Mouse (Mus musculus) forebrain, embryonic 14.5 days (tissue): ENCODE data around the gene Fam131c. TPM values are rescaled to one million over a fixed set of nuclear protein-coding genes. Genes with fewer than 3 reads are reported as not detected.

ENCODE experiments used
- ATAC-seq: fragments of 200-750 bp; cut with Nextera tagmentation; 2 replicates; pipeline ENCODE4 v1.8.0; 2017; ENCODE audit warnings: mild to moderate bottlenecking, moderate library complexity
- DNase-seq: peaks from one replicate; pipeline ENCODE4 v3.0.0-alpha.2; 2015; ENCODE audit warnings: low spot score
- H3K27ac ChIP-seq: fragments of 300-500 bp; sonication (generic); 2 replicates; pipeline ENCODE4 v1.5.1; 2014; ENCODE audit warnings: low read depth, mild to moderate bottlenecking, control low read depth, low read length, moderate library complexity
- H3K27me3 ChIP-seq: fragments of 300-500 bp; sonication (generic); replicated peaks from 2 replicates; pipeline ENCODE4 v1.6.1; 2014; ENCODE audit warnings: low read length, control low read depth, mixed read lengths; ENCODE audit not compliant: control insufficient read depth, insufficient read depth
- H3K36me3 ChIP-seq: fragments of 300-500 bp; sonication (generic); 2 replicates; pipeline ENCODE4 v1.6.1; 2014; ENCODE audit warnings: low read length, control low read depth; ENCODE audit not compliant: control insufficient read depth, insufficient read depth
- H3K4me1 ChIP-seq: fragments of 300-500 bp; sonication (generic); 2 replicates; pipeline ENCODE4 v1.6.1; 2014; ENCODE audit warnings: antibody characterized with exemption, low read length, control low read depth; ENCODE audit not compliant: control insufficient read depth, insufficient read depth
- H3K4me2 ChIP-seq: fragments of 300-500 bp; sonication (generic); 2 replicates; pipeline ENCODE4 v1.6.1; 2014; ENCODE audit warnings: mild to moderate bottlenecking, control low read depth, low read length
- H3K4me3 ChIP-seq: fragments of 300-500 bp; sonication (generic); 2 replicates; pipeline ENCODE4 v1.5.1; 2014; ENCODE audit warnings: low read depth, low read length, control low read depth
- H3K9ac ChIP-seq: fragments of 300-500 bp; sonication (generic); 2 replicates; pipeline ENCODE4 v1.6.1; 2014; ENCODE audit warnings: mild to moderate bottlenecking, low read length, control low read depth, moderate library complexity
- H3K9me3 ChIP-seq: fragments of 300-500 bp; sonication (generic); replicated peaks from 2 replicates; pipeline ENCODE4 v1.6.1; 2016; ENCODE audit warnings: low read length, control low read depth, mixed read lengths; ENCODE audit not compliant: control insufficient read depth
- WGBS: fragments of 180-500 bp; shearing (Covaris S2); extraction: QIAGEN DNeasy Blood & Tissue Kit; methylation state at CpG from one replicate; pipeline ENCODE4 v1.1.7; 2014; 5-methylcytosine and 5-hydroxymethylcytosine counted together
- polyA plus RNA-seq: library from polyadenylated mRNA; unstranded; fragments of >200 nt; fragmentation: Nextera tagmentation; extraction: Ambion mirVana; gene quantifications from 2 replicates; pipeline ENCODE4 v1.2.1, GENCODE M21; 2014

Gene Fam131c
- polyA plus RNA-seq, 1 experiment from 2014 or later, result 10.2 TPM

GRCm38 (mm10) chr4:141389366-141390150, 21.5 kb downstream of the Fam131c start:
- Histone ChIP-seq H3K4me2 (no peak overlapping the region), H3K9ac (no peak overlapping the region), H3K9me3 (no peaks in the 10 kb centered on the region), H3K36me3 (no peaks in the 10 kb centered on the region), H3K4me3 (no peak overlapping the region), H3K27ac (no peak overlapping the region), H3K27me3 (peaks cover under 1% of the 10 kb centered on the region; the same call in 1 of the 2 replicates), H3K4me1 (no peaks in the 10 kb centered on the region)
- ATAC-seq (no peak), DNase-seq (no peak)
- WGBS, result 70% methylated on average over 18 of the region's 18 CpGs

DNA sequence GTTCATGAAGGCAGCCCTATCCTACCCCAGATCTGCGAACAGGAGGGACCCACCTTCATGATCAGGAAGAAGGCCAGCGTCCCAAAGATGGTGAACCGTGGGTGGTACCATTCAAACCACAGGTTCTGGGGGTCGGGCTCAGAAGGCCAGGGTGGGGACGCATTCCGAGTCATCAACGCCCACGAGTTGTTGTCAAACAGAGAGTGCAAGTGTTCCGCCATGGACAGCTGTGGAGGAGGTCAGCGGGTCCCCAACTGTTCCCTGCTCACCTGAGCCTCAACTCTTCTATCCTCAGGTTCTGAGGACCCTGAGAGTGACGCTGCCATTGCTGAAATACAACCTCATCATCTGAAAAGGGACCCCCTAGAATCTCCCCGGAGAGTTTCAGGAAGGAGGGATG, 23.3 kb downstream of the Fam131c start:
- no peaks in the 10 kb centered on the region for H3K4me1 ChIP-seq
- ATAC-seq (no peak), DNase-seq (no peak)
- no peaks in the 10 kb centered on the region for H3K36me3 ChIP-seq
- H3K27ac ChIP-seq, result no peak overlapping the region
- H3K27me3 ChIP-seq, result no peaks in the 10 kb centered on the region
- 76% methylated on average over 12 of the region's 12 CpGs for WGBS
- no peak overlapping the region for H3K4me3 ChIP-seq
- no peak overlapping the region for H3K4me2 ChIP-seq
- no peak overlapping the region for H3K9ac ChIP-seq
- no peaks in the 10 kb centered on the region for H3K9me3 ChIP-seq

DNA sequence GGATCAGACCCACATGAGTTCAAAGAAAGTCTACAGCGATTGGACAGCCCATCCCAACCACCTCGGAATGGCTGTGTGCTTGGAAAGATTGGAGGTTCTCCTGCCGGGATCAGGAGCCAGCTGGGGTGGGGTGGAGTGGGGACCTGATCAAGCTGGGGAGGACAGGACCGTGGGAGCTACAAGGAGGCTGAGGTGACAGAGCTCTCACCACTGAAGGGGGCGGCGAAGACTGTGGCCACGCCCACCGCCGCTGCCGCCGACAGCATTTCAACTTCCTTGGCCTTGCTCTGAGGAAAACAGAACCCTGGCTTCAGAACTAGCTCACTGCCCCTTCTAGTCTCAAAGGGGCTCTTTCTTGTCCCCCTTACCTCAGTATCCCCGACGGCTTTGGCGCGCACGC, 26.7 kb downstream of the Fam131c start:
- Histone ChIP-seq H3K27me3 (no peaks in the 10 kb centered on the region), H3K36me3 (no peaks in the 10 kb centered on the region), H3K4me2 (peak overlapping the region; percentile 12; the same call in 1 of the 2 replicates), H3K4me1 (no peaks in the 10 kb centered on the region), H3K4me3 (no peak overlapping the region), H3K9ac (no peak overlapping the region), H3K27ac (no peak overlapping the region), H3K9me3 (no peaks in the 10 kb centered on the region)
- no peak for ATAC-seq
- WGBS, result 14% methylated on average over 16 of the region's 16 CpGs
- no peak for DNase-seq

- WGBS, result 78% methylated on average over 12 of the region's 12 CpGs
- Histone ChIP-seq H3K27ac (no peak overlapping the region), H3K9me3 (no peaks in the 10 kb centered on the region), H3K4me1 (no peaks in the 10 kb centered on the region), H3K9ac (no peak overlapping the region), H3K4me2 (no peak overlapping the region), H3K4me3 (no peak overlapping the region), H3K36me3 (no peaks in the 10 kb centered on the region), H3K27me3 (no peaks in the 10 kb centered on the region)
- no peak for ATAC-seq
- no peak for DNase-seq
Observed at GRCm38 (mm10) chr4:141397861-141398260, 29.8 kb downstream of the Fam131c start.

DNA sequence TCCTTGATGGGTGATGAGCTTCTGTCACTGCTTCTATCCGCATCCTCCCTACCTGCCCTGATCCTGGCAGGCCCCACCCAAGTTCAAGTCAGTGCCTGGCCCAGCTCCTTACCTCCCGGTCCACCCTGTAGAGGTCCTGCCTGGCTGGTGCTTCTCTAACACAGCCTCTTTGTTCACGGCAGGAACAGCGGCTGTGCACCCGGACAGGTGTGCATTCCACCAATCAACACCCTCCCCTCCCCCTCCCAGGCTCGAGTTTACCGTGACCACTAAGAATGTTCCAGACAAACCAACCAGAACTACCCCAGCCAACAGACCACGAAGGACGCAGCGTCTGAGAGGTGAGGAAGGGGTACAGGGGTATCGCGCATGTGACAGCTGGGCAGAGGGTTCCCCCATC, 30.5 kb downstream of the Fam131c start, which contains the start of gene Clcnka:
TSS of gene Clcnka (minus strand) at position 180 of the 400 bp plus-strand sequence.
- no peaks in the 10 kb centered on the region for H3K36me3 ChIP-seq
- ATAC-seq (no peak), DNase-seq (no peak)
- H3K9me3 ChIP-seq, result no peaks in the 10 kb centered on the region
- H3K27ac ChIP-seq, result no peak within 1 kb of the TSS
- no peak within 1 kb of the TSS for H3K4me3 ChIP-seq
- WGBS, result 68% methylated on average over 12 of the region's 12 CpGs
- no peaks in the 10 kb centered on the region for H3K27me3 ChIP-seq
- H3K4me2 ChIP-seq, result no peak within 1 kb of the TSS
- no peak within 1 kb of the TSS for H3K9ac ChIP-seq
- H3K4me1 ChIP-seq, result no peaks in the 10 kb centered on the region

DNA sequence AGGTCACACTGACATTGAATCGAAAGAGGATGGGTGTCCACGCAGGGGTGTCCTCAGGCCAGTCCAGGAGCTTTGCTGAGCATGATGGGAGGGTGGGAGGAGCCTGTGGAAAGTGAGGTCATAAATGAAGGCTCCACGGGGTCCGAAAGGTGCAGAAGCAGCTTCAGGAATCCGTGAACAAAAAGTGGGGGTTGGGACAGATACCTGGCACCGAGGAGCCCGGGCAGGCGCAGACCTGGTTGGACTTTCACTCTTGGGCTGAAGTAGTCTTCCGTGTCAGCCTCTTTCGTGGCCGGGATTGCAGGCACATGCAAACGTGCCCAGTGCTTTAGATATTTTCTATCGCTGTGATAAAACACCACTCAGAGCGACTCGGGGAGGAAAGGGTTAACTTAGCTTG, 32.2 kb downstream of the Fam131c start:
- ATAC-seq (no peak), DNase-seq (no peak)
- Histone ChIP-seq H3K9me3 (no peaks in the 10 kb centered on the region), H3K4me3 (no peak overlapping the region), H3K36me3 (no peaks in the 10 kb centered on the region), H3K9ac (no peak overlapping the region), H3K27ac (no peak overlapping the region), H3K4me1 (no peaks in the 10 kb centered on the region), H3K4me2 (no peak overlapping the region), H3K27me3 (no peaks in the 10 kb centered on the region)
- 87% methylated on average over 15 of the region's 15 CpGs for WGBS

- H3K4me2 ChIP-seq, result 0 out of 2 replicates have a peak overlapping the region, but pooled peaks have one; percentile 20
- no peak overlapping the region for H3K4me3 ChIP-seq
- DNase-seq (peak; percentile 87), ATAC-seq (peak; percentile 88)
- H3K27me3 ChIP-seq, result no peaks in the 10 kb centered on the region
- H3K9me3 ChIP-seq, result no peaks in the 10 kb centered on the region
- no peaks in the 10 kb centered on the region for H3K36me3 ChIP-seq
- peak overlapping the region; percentile 40; the same call in 1 of the 2 replicates for H3K9ac ChIP-seq
- H3K4me1 ChIP-seq, result no peaks in the 10 kb centered on the region
- WGBS, result 17% methylated on average over 15 of the region's 15 CpGs
- H3K27ac ChIP-seq, result no peak overlapping the region
Observed at GRCm38 (mm10) chr4:141404518-141405313, 36.7 kb downstream of the Fam131c start.

DNA sequence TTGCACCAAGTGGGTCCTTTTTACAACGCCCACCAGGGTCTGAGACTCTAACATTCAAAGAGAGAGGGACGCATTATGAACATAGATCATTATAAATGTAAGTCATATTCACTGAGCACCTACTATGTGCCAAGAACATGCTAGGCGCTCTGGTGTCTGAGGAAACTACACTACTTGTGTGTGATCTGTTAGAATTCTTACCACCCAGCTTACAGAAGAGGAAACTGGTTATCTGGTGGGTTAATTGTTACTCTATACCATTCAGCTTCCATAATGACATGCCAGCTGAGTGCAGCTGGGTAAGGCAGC, 37.2 kb downstream of the Fam131c start:
- no peak overlapping the region for H3K4me2 ChIP-seq
- WGBS, result 77% methylated on average over 3 of the region's 3 CpGs
- no peaks in the 10 kb centered on the region for H3K4me1 ChIP-seq
- no peaks in the 10 kb centered on the region for H3K36me3 ChIP-seq
- ATAC-seq, result no peak
- no peaks in the 10 kb centered on the region for H3K27me3 ChIP-seq
- no peaks in the 10 kb centered on the region for H3K9me3 ChIP-seq
- no peak for DNase-seq
- H3K9ac ChIP-seq, result no peak overlapping the region
- H3K4me3 ChIP-seq, result no peak overlapping the region
- H3K27ac ChIP-seq, result no peak overlapping the region
